Mouse (Mus musculus) neural tube, embryonic 11.5 days (tissue): ENCODE data around the gene Plekhh3. TPM values are rescaled to one million over a fixed set of nuclear protein-coding genes. Genes with fewer than 3 reads are reported as not detected.
A peak's percentile ranks its signal among the peaks of the same experiment; 100 is the strongest.

ENCODE experiments used
- ATAC-seq: fragments of 200-750 bp; cut with Nextera tagmentation; 2 replicates; pipeline ENCODE4 v1.8.0; 2017; ENCODE audit warnings: moderate number of reproducible peaks, mild to moderate bottlenecking, moderate TSS enrichment, moderate library complexity; ENCODE audit not compliant: insufficient read depth, low FRiP score, low TSS enrichment
- DNase-seq: peaks from one replicate; pipeline ENCODE4 v3.0.0-alpha.2; 2015; ENCODE audit warnings: low spot score
- H3K27ac ChIP-seq: fragments of 300-500 bp; sonication (generic); 2 replicates; pipeline ENCODE4 v1.5.1; 2014; ENCODE audit warnings: low read depth, mild to moderate bottlenecking, low read length
- H3K27me3 ChIP-seq: fragments of 300-500 bp; sonication (generic); 2 replicates; pipeline ENCODE4 v1.6.1; 2014; ENCODE audit warnings: mild to moderate bottlenecking, low read length, mixed read lengths; ENCODE audit not compliant: control insufficient read depth, insufficient read depth
- H3K36me3 ChIP-seq: fragments of 300-500 bp; sonication (generic); 2 replicates; pipeline ENCODE4 v1.6.1; 2014; ENCODE audit warnings: mild to moderate bottlenecking, low read length, moderate library complexity, mixed read lengths; ENCODE audit not compliant: control insufficient read depth, insufficient read depth
- H3K4me1 ChIP-seq: fragments of 300-500 bp; sonication (generic); 2 replicates; pipeline ENCODE4 v1.6.1; 2014; ENCODE audit warnings: low read length, mixed read lengths; ENCODE audit not compliant: control insufficient read depth, insufficient read depth
- H3K4me2 ChIP-seq: fragments of 300-500 bp; sonication (generic); 2 replicates; pipeline ENCODE4 v1.6.1; 2014; ENCODE audit warnings: low read depth, mild to moderate bottlenecking, moderate library complexity
- H3K4me3 ChIP-seq: fragments of 300-500 bp; sonication (generic); 2 replicates; pipeline ENCODE4 v1.5.1; 2014; ENCODE audit warnings: low read depth, low read length
- H3K9ac ChIP-seq: fragments of 300-500 bp; sonication (generic); 2 replicates; pipeline ENCODE4 v1.6.1; 2014; ENCODE audit warnings: mild to moderate bottlenecking, low read length
- H3K9me3 ChIP-seq: fragments of 300-500 bp; sonication (generic); 2 replicates; pipeline ENCODE4 v1.6.1; 2016; ENCODE audit warnings: low read length; ENCODE audit not compliant: control insufficient read depth
- WGBS: fragments of 180-500 bp; shearing (Covaris S2); extraction: QIAGEN DNeasy Blood & Tissue Kit; methylation state at CpG from one replicate; pipeline ENCODE4 v1.1.7; 2014; 5-methylcytosine and 5-hydroxymethylcytosine counted together
- polyA plus RNA-seq: library from polyadenylated mRNA; unstranded; fragments of >200 nt; fragmentation: Nextera tagmentation; extraction: Ambion mirVana; gene quantifications from 2 replicates; pipeline ENCODE4 v1.2.1, GENCODE M21; 2014

Gene Plekhh3
- polyA plus RNA-seq, 1 experiment from 2014 or later, result 11.8 TPM

GRCm38 (mm10) chr11:101154648-101155047 lies 16.5 kb downstream of the Plekhh3 start:
- Histone ChIP-seq H3K27ac (no peak overlapping the region), H3K9ac (no peak overlapping the region), H3K4me1 (no peaks in the 10 kb centered on the region; the same call in 1 of the 2 replicates), H3K36me3 (no peaks in the 10 kb centered on the region), H3K9me3 (no peaks in the 10 kb centered on the region), H3K27me3 (peaks cover 4% of the 10 kb centered on the region; the same call in 1 of the 2 replicates), H3K4me3 (no peak overlapping the region), H3K4me2 (no peak overlapping the region)
- ATAC-seq, result no peak
- no peak for DNase-seq

DNA sequence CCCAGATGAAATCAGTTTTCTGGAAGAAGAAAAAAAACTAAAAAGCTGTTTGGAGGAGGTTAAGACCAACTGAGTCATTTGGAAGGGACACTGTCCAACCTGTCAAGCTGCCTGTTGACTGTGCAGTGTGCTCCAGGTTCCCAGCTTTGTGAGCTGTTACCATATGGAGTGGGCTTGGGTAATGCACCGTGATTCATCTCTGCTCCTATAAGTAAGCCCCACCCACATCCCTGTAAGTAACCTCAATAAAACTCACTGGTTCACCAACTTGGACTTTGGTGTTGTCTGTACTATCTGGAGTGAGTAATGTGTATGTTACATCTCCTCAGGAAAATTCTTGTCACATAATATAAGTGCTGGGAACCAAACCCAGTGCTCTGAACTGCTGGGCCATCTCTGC lies 18.3 kb downstream of the Plekhh3 start:
- Histone ChIP-seq H3K9me3 (no peaks in the 10 kb centered on the region), H3K27me3 (peaks cover 4% of the 10 kb centered on the region; the same call in 1 of the 2 replicates), H3K4me1 (peaks cover 3% of the 10 kb centered on the region; the same call in 1 of the 2 replicates), H3K4me3 (no peak overlapping the region), H3K4me2 (no peak overlapping the region), H3K27ac (no peak overlapping the region), H3K9ac (no peak overlapping the region), H3K36me3 (no peaks in the 10 kb centered on the region)
- ATAC-seq, result no peak
- WGBS, result 92% methylated on average over 1 of the region's 1 CpGs
- no peak for DNase-seq

- ATAC-seq (no peak), DNase-seq (no peak)
- H3K9ac ChIP-seq, result no peak overlapping the region
- H3K27me3 ChIP-seq, result no peaks in the 10 kb centered on the region; the same call in 1 of the 2 replicates
- no peaks in the 10 kb centered on the region for H3K9me3 ChIP-seq
- H3K27ac ChIP-seq, result no peak overlapping the region
- WGBS, result 50% methylated on average over 2 of the region's 2 CpGs
- no peaks in the 10 kb centered on the region for H3K36me3 ChIP-seq
- H3K4me1 ChIP-seq, result peaks cover 3% of the 10 kb centered on the region; the same call in 1 of the 2 replicates
- H3K4me3 ChIP-seq, result no peak overlapping the region
- no peak overlapping the region for H3K4me2 ChIP-seq
Measured at GRCm38 (mm10) chr11:101151063-101151462, 20.1 kb downstream of the Plekhh3 start.

GRCm38 (mm10) chr11:101149178-101150105 lies 21.7 kb downstream of the Plekhh3 start:
- Histone ChIP-seq H3K9ac (no peak overlapping the region), H3K27me3 (no peaks in the 10 kb centered on the region), H3K4me2 (no peak overlapping the region), H3K27ac (peak overlapping the region; percentile 23; the same call in 1 of the 2 replicates), H3K36me3 (no peaks in the 10 kb centered on the region), H3K4me1 (peaks cover 3% of the 10 kb centered on the region; the same call in 1 of the 2 replicates), H3K4me3 (no peak overlapping the region), H3K9me3 (no peaks in the 10 kb centered on the region)
- WGBS, result 41% methylated on average over 9 of the region's 9 CpGs
- DNase-seq (no peak), ATAC-seq (no peak)

- Histone ChIP-seq H3K36me3 (no peaks in the 10 kb centered on the region), H3K27me3 (no peaks in the 10 kb centered on the region), H3K4me2 (no peak overlapping the region), H3K4me3 (no peak overlapping the region), H3K4me1 (peaks cover 5% of the 10 kb centered on the region; the same call in 1 of the 2 replicates), H3K9ac (no peak overlapping the region), H3K9me3 (no peaks in the 10 kb centered on the region), H3K27ac (no peak overlapping the region)
- DNase-seq (no peak), ATAC-seq (no peak)
- 67% methylated on average over 10 of the region's 10 CpGs for WGBS
Measured at GRCm38 (mm10) chr11:101148751-101149150, 22.4 kb downstream of the Plekhh3 start.

DNA sequence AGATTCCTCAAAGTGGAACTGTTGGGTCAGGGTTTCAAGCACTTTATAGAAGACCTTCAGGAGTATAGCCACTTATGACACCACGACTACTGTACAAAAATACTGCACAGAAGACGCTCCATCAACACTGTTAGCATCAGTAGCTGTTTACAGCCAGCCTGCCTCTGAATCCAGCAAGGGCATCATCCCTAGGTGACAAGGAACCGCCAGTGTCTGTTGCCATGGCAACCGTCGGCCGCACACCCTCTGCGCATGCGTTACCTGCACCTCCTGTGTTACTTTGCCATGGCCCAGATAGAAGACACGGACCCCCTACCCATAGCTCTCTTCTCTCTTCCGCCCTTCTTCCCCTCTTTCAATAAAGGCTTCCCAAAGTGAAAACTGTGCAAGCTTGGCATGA lies 24.8 kb downstream of the Plekhh3 start:
- no peak overlapping the region for H3K4me3 ChIP-seq
- H3K9ac ChIP-seq, result no peak overlapping the region
- H3K4me2 ChIP-seq, result no peak overlapping the region
- ATAC-seq, result no peak
- H3K27ac ChIP-seq, result no peak overlapping the region
- H3K4me1 ChIP-seq, result peaks cover 9% of the 10 kb centered on the region; the same call in 1 of the 2 replicates
- WGBS, result 21% methylated on average over 10 of the region's 10 CpGs
- H3K27me3 ChIP-seq, result no peaks in the 10 kb centered on the region
- DNase-seq, result peak; percentile 70
- H3K9me3 ChIP-seq, result no peaks in the 10 kb centered on the region
- H3K36me3 ChIP-seq, result no peaks in the 10 kb centered on the region

DNA sequence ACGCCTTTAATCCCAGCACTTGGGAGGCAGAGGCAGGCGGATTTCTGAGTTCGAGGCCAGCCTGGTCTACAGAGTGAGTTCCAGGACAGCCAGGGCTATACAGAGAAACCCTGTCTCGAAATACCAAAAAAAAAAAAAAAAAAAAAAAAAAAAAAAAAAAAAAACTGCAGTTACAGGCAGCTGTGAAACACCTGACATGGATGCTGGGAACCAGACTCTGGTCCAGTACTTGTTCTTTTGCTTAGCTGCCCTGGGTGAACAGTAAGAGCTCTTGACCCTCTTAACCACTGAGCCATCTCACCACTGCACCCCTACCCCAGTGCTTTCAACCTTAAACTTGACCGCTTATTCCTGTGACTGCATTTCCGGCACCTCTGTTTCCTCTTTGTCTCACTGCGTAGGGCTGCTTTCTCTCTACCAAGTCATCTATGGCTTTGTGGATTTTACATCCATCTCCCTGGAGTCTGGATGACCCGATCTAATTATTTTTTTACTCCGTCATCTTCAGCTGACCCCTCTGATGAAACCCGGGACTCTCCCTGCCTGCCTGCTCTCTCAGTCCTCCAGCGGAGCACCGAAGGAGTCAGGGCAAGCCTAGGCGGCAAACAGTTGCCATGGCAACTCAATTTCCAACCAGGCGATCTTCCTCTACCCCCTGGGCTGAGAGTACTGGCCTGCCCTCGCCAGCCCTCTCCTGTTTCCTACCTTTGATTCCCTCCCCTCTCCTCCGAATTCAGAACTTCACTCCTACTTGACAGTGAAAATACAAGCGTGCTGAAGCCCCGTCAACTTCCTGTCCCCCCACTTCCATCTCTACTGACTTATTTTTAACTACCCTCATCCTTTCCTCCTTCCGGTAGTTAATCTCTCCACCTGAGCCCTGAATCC lies 27.6 kb downstream of the Plekhh3 start:
- Histone ChIP-seq H3K9ac (peak overlapping the region; percentile 52), H3K9me3 (no peaks in the 10 kb centered on the region), H3K27ac (0 out of 2 replicates have a peak overlapping the region, but pooled peaks have one; percentile 23), H3K36me3 (no peaks in the 10 kb centered on the region), H3K4me3 (0 out of 2 replicates have a peak overlapping the region, but pooled peaks have one; percentile 14), H3K27me3 (no peaks in the 10 kb centered on the region), H3K4me1 (0 out of 2 replicates have a peak, but pooled peaks cover 6% of the 10 kb centered on the region), H3K4me2 (peak overlapping the region; percentile 44)
- DNase-seq, result peak; percentile 73
- ATAC-seq, result no peak; the same call in 1 of the 2 replicates
- 18% methylated on average over 18 of the region's 19 CpGs for WGBS

DNA sequence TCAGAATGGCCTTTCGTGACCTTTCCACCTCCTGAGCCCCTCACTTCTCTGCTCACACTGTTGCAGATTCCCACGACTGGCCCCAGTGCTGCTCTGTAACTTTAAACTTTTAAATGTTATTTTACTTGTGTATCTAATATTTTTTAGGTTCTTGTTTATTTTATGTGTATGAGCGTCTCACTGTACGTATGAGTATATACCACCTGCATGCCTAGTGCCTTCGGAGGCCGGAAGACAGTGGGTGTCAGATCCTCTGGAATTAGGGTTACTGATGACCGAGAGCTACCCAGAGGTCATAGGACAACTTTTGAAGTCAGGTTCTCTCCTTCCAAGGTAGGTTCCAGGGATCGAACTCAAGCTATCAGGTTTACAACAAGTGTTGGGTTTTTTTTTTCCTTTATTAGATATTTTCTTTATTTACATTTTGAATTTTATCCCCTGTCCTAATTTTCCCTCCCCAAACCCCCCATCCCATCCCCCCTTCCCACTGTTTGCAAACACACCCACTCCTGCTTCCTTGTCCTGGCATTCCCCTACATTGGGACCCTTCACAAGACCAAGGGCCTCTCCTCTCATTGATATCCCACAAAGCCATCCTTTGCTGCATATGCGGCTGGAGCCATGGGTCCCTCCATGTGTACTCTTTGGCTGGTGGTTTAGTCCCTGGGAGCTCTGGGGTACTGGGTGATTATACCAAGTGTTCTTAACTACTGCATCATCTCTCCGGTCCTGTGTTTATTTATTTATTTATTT lies 28.8 kb downstream of the Plekhh3 start:
- H3K36me3 ChIP-seq, result no peaks in the 10 kb centered on the region
- 86% methylated on average over 10 of the region's 10 CpGs for WGBS
- H3K4me3 ChIP-seq, result no peak overlapping the region
- no peak overlapping the region for H3K9ac ChIP-seq
- 0 out of 2 replicates have a peak, but pooled peaks cover 6% of the 10 kb centered on the region for H3K4me1 ChIP-seq
- no peak overlapping the region for H3K27ac ChIP-seq
- H3K9me3 ChIP-seq, result no peaks in the 10 kb centered on the region
- DNase-seq (no peak), ATAC-seq (no peak)
- H3K27me3 ChIP-seq, result no peaks in the 10 kb centered on the region
- no peak overlapping the region for H3K4me2 ChIP-seq
